Mouse (Mus musculus): Measurements from ENCODE around the gene Olfr1359. TPM values are rescaled to one million over a fixed set of nuclear protein-coding genes. Genes with fewer than 3 reads are reported as not detected.
"Not testable (repeated sequence)": the region's sequence is repeated elsewhere in the genome, so short reads cannot be mapped to it uniquely, and the experiment has no call there.

Gene Olfr1359
- polyA plus RNA-seq, 1 experiment from 2014 or later = not detected

DNA sequence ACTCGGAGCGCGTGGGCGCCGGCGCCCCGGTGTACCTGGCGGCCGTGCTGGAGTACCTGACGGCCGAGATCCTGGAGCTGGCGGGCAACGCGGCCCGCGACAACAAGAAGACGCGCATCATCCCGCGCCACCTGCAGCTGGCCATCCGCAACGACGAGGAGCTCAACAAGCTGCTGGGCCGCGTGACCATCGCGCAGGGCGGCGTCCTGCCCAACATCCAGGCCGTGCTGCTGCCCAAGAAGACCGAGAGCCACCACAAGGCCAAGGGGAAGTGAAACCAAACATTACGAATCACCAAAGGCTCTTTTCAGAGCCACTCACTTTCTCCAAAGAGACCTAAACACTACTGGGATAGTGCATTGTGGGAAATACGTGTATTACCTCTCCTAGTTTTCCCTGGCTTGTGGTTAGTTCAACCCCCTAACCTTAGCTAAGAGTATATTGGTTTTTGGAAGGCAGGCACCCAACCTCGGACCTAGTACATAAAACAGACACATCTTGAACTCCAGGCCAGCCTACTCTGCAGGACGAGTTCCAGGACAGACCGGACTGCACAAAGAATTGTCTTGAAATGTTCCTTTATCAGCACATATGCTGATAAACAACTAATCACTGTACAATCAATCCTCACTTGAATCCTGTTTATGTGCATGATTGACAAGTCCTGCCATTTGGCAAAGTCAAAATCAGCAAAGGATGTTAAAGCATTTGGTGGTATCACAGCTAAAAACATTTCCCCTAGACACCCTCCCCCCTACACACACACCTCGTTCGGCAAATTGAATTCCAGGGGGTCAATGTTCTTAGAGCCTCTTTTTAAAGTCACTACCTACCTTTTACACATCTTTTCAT, 18.9 kb downstream of the Olfr1359 start:
- H3K9me3 ChIP-seq, H3K36me3 ChIP-seq, H3K27me3 ChIP-seq: not testable (repeated sequence)
- ATAC-seq (ENCODE audit: low FRiP score, low read depth) = 0 out of 2 replicates have a peak, but pooled peaks have one; percentile 1
- WGBS = under 1% methylated on average over 15 of the region's 38 CpGs
- Histone ChIP-seq H3K9ac (replicated peaks) (peak overlapping the region; percentile 73), H3K27ac (replicated peaks) (peak overlapping the region; percentile 94), H3K4me3 (peak overlapping the region; percentile 48), H3K4me1 (peaks cover 25% of the 10 kb centered on the region), H3K4me2 (replicated peaks) (peak overlapping the region; percentile 85)

DNA sequence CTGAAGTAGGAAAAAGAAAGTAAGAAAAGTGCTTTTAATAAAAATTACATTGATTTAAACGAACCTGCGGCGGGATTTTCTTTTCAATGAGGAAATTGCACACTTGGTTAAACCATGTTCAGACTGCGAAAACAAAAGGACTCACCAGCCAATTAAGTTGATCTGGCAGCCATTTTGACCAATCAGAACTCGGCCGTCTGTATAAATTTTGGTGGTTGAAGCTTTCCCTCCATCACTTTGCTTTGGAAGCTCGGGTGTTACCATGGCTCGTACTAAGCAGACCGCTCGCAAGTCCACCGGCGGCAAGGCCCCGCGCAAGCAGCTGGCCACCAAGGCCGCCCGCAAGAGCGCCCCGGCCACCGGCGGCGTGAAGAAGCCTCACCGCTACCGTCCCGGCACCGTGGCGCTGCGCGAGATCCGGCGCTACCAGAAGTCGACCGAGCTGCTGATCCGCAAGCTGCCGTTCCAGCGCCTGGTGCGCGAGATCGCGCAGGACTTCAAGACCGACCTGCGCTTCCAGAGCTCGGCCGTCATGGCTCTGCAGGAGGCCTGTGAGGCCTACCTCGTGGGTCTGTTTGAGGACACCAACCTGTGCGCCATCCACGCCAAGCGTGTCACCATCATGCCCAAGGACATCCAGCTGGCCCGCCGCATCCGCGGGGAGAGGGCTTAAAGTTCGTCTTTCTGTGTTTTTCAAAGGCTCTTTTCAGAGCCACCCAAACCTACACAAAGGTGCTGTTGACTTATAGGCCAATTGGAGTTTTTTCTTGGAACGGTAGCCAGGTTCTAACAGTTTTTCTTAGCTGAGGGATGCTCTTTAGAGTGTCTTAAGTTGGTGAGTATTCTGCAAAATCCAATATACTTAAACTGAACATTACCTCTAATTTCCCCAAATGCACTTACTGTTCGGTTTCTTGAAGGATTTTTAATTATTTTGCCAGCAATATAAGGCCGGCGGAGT, 19.8 kb downstream of the Olfr1359 start, which contains the start of gene Hist1h3h:
TSS of gene Hist1h3h (plus strand) at position 263 of the 961 bp plus-strand sequence.
- not testable (repeated sequence) for H3K9me3 ChIP-seq

DNA sequence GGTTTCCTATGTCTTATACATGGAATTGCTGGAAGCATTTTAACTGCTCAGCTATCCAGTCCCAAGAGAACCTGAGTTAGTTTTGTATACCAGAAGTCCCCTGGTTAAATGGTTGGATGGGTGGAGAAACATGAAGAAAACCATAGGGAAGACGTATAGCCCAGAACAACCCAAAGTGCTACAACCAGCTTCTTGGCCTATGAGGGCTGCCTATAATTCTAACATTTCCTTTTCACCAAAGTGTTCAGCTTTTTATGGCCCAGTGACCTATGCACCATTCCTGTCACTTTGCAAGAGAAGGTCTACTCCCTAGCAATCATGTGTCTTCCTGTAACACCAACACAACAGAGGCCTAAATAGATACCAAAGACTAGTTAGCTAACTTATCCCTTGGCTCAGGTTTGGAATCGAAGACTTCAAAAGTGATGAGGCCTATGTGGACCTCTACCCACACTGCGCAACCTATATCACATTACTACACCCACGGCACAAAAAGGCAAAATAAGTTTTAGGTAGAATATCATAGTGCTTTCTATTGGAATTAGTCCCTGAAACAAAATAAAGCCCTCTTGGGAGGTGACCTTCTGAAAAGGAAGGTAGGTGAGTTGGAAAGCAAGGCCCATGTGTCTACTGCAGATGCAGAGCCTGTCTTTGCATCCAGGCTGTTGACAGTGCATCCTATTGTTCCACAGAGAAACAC, 20.6 kb downstream of the Olfr1359 start:
- no peak for ATAC-seq (ENCODE audit: low FRiP score, low read depth)
- H3K36me3 ChIP-seq = no peaks in the 10 kb centered on the region
- H3K27me3 ChIP-seq = no peaks in the 10 kb centered on the region
- 59% methylated on average over 4 of the region's 4 CpGs for WGBS
- peak overlapping the region; percentile 64 for H3K4me2 ChIP-seq (replicated peaks)
- H3K27ac ChIP-seq (replicated peaks) = peak overlapping the region; percentile 83
- H3K4me3 ChIP-seq = peak overlapping the region; percentile 46
- peaks cover 31% of the 10 kb centered on the region for H3K4me1 ChIP-seq
- H3K9me3 ChIP-seq = no peaks in the 10 kb centered on the region
- peak overlapping the region; percentile 64 for H3K9ac ChIP-seq (replicated peaks)

More for the DNA sequence above, 19.8 kb downstream of the Olfr1359 start, which contains the start of gene Hist1h3h:
- peak within 1 kb of the TSS; percentile 73 for H3K9ac ChIP-seq (replicated peaks)
- peak within 1 kb of the TSS; percentile 48 for H3K4me3 ChIP-seq
- H3K27ac ChIP-seq (replicated peaks) = peak within 1 kb of the TSS; percentile 94
- H3K4me2 ChIP-seq (replicated peaks) = peak within 1 kb of the TSS; percentile 85
- under 1% methylated on average over 24 of the region's 56 CpGs for WGBS
- H3K36me3 ChIP-seq, H3K27me3 ChIP-seq: not testable (repeated sequence)
- H3K4me1 ChIP-seq = peaks cover 28% of the 10 kb centered on the region
- peak; percentile 50 for ATAC-seq (ENCODE audit: low FRiP score, low read depth)

DNA sequence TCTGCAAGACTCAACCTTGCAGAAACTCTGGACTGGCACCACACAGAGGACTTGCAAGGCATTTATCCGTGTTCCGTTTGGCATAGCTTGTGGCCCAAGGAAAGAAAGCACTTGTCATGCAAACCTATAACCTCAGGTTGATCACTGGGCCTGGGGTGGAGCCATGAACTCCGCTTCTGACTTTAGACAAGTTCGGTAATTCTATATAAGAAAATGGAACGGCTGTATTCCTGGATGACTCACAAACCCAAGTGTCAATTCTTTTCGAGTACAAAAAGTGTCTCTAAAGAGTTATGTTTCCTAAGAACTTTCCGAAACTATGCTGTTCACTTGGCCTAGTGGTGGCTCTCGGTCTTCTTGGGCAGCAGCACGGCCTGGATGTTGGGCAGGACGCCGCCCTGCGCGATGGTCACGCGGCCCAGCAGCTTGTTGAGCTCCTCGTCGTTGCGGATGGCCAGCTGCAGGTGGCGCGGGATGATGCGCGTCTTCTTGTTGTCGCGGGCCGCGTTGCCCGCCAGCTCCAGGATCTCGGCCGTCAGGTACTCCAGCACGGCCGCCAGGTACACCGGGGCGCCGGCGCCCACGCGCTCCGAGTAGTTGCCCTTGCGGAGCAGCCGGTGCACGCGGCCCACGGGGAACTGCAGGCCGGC, 23.3 kb downstream of the Olfr1359 start:
- not testable (repeated sequence) for H3K9me3 ChIP-seq, H3K27me3 ChIP-seq, H3K36me3 ChIP-seq
- Histone ChIP-seq H3K9ac (replicated peaks) (peak overlapping the region; percentile 65), H3K4me2 (replicated peaks) (peak overlapping the region; percentile 57), H3K4me3 (peak overlapping the region; percentile 42), H3K4me1 (peaks cover 23% of the 10 kb centered on the region), H3K27ac (replicated peaks) (peak overlapping the region; percentile 91)
- ATAC-seq (ENCODE audit: low FRiP score, low read depth) = peak; percentile 8; the same call in 1 of the 2 replicates
- 2% methylated on average over 21 of the region's 44 CpGs for WGBS

DNA sequence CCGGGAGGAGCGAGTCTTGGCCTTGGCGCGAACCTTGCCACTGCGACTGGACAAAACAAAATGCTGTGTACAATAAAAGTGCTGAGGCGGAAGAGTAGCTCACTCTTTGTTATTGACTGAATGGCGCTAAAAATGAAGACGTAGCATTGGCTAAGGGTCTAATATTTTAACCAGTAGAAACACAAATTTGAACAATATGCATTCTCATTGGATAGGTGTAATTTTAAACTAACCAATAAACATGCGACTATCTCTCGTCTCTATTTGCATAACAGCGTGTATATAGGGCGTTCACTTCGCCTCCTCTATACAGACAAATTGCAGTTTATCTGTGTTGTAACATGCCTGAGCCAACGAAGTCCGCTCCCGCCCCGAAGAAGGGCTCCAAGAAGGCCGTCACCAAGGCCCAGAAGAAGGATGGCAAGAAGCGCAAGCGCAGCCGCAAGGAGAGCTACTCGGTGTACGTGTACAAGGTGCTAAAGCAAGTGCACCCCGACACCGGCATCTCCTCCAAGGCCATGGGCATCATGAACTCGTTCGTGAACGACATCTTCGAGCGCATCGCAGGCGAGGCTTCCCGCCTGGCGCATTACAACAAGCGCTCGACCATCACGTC, 24.0 kb downstream of the Olfr1359 start, which contains the start of gene Hist1h2bm:
TSS of gene Hist1h2bm (plus strand) at position 288 of the 616 bp plus-strand sequence.
- ATAC-seq (ENCODE audit: low FRiP score, low read depth) = peak; percentile 96
- under 1% methylated on average over 37 of the region's 37 CpGs for WGBS

GRCm38 (mm10) chr13:21722373-21722925, 24.5 kb downstream of the Olfr1359 start:
- ATAC-seq (ENCODE audit: low FRiP score, low read depth) = peak; percentile 44
- WGBS = 3% methylated on average over 11 of the region's 11 CpGs

More for the DNA sequence above, 24.0 kb downstream of the Olfr1359 start, which contains the start of gene Hist1h2bm:
- H3K4me2 ChIP-seq (replicated peaks) = peak within 1 kb of the TSS; percentile 57
- peaks cover 22% of the 10 kb centered on the region for H3K4me1 ChIP-seq
- H3K9ac ChIP-seq (replicated peaks) = peak within 1 kb of the TSS; percentile 65
- not testable (repeated sequence) for H3K9me3 ChIP-seq, H3K27me3 ChIP-seq, H3K36me3 ChIP-seq
- H3K27ac ChIP-seq (replicated peaks) = peak within 1 kb of the TSS; percentile 91
- H3K4me3 ChIP-seq = peak within 1 kb of the TSS; percentile 42

GRCm38 (mm10) chr13:21722993-21723836, 25.3 kb downstream of the Olfr1359 start:
- 27% methylated on average over 5 of the region's 5 CpGs for WGBS
- H3K4me3 ChIP-seq = no peak overlapping the region
- ATAC-seq (ENCODE audit: low FRiP score, low read depth) = no peak
- peak overlapping the region; percentile 91 for H3K27ac ChIP-seq (replicated peaks)
- no peaks in the 10 kb centered on the region for H3K36me3 ChIP-seq
- no peaks in the 10 kb centered on the region for H3K9me3 ChIP-seq
- H3K27me3 ChIP-seq = no peaks in the 10 kb centered on the region
- H3K4me1 ChIP-seq = peaks cover 25% of the 10 kb centered on the region
- H3K9ac ChIP-seq (replicated peaks) = no peak overlapping the region; the same call in 1 of the 2 replicates
- H3K4me2 ChIP-seq (replicated peaks) = peak overlapping the region; percentile 57

More at GRCm38 (mm10) chr13:21722373-21722925, 24.5 kb downstream of the Olfr1359 start:
- no peaks in the 10 kb centered on the region for H3K9me3 ChIP-seq
- H3K4me3 ChIP-seq = peak overlapping the region; percentile 42
- peak overlapping the region; percentile 57 for H3K4me2 ChIP-seq (replicated peaks)
- peak overlapping the region; percentile 91 for H3K27ac ChIP-seq (replicated peaks)
- H3K9ac ChIP-seq (replicated peaks) = peak overlapping the region; percentile 62
- H3K27me3 ChIP-seq = no peaks in the 10 kb centered on the region
- no peaks in the 10 kb centered on the region for H3K36me3 ChIP-seq
- peaks cover 20% of the 10 kb centered on the region for H3K4me1 ChIP-seq

DNA sequence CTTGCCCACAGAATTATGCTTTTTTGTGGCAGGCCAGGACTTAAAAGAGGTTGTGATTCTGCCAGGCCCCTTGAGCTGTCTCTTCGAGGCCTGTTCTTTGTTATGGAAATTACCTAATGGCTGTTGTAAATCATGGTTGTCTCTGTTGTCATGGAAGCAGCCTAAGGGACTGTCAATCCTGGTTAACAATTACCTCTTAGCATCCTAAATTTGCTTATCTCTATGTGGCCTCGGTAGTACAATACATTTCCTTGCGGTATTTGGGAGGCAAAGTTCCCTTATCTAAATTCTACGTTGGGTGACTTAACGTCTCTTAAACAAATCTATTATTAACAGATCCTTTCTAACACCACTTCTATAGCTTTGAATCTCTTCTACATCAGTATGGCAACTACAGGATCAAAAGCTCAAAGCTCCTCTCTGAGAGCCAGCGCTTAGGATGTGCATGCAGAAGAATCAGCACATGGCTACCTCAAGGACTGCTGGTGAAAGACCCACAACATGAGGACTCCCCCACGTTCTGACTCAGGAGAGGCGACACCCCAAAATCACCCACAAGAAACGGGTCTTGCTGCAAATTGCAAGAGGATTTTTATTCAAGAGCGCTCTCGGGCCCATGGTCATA, 30.1 kb downstream of the Olfr1359 start:
- no peak overlapping the region for H3K4me2 ChIP-seq (replicated peaks)
- H3K4me3 ChIP-seq = no peak overlapping the region
- no peaks in the 10 kb centered on the region for H3K27me3 ChIP-seq
- H3K4me1 ChIP-seq = peaks cover 9% of the 10 kb centered on the region; the same call in 1 of the 2 replicates
- no peaks in the 10 kb centered on the region for H3K9me3 ChIP-seq
- ATAC-seq (ENCODE audit: low FRiP score, low read depth) = peak; percentile 88
- H3K27ac ChIP-seq (replicated peaks) = peak overlapping the region; percentile 62
- H3K36me3 ChIP-seq = no peaks in the 10 kb centered on the region
- WGBS = 22% methylated on average over 11 of the region's 11 CpGs
- no peak overlapping the region for H3K9ac ChIP-seq (replicated peaks)

DNA sequence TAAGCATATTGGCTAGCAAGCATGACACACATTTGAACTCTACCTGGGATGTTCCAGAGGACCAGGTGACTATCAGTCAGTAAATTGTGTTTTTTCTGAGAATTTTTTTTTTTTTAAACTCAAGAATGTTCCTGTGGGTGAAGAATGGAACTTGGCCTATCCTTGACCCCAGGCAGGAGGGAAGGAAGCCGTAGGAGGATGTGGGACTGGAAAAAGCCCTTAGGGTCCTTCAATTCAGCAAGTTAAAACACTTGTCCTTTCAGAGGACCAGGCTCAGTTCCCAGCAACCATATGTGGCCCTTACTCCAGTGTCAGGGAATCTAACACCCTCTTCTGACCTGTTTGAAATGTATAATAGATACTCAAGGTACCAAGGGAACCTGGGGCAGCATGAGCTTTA, 31.6 kb downstream of the Olfr1359 start:
- Histone ChIP-seq H3K27me3 (no peaks in the 10 kb centered on the region), H3K4me3 (no peak overlapping the region), H3K9ac (replicated peaks) (no peak overlapping the region), H3K4me1 (peaks cover 12% of the 10 kb centered on the region; the same call in 1 of the 2 replicates), H3K9me3 (no peaks in the 10 kb centered on the region), H3K27ac (replicated peaks) (no peak overlapping the region), H3K36me3 (no peaks in the 10 kb centered on the region), H3K4me2 (replicated peaks) (no peak overlapping the region)
- 80% methylated on average over 1 of the region's 1 CpGs for WGBS
- ATAC-seq (ENCODE audit: low FRiP score, low read depth) = no peak

All from midbrain, embryonic 12.5 days (tissue).